Mouse (Mus musculus): ENCODE measurements at regions not wholly inside any gene's neighbourhood (a gene's known extent, or its start where the extent isn't known, plus 50 kb on each side); places are given as distances from the start of the nearest gene placed in this dataset.
A peak's percentile ranks its signal among the peaks of the same experiment; 100 is the strongest.

GRCm38 (mm10) chr9:43674321-43674720, 69.5 kb upstream of the Nectin1 start:
- ATAC-seq, result no peak
- Histone ChIP-seq H3K27ac (ENCODE audit: low read length) (no peak overlapping the region), H3K4me1 (ENCODE audit: control insufficient read depth, insufficient read depth, low read length) (peaks cover 7% of the 10 kb centered on the region), H3K9me3 (replicated peaks; ENCODE audit: control insufficient read depth, low read length, poor library complexity, severe bottlenecking) (no peaks in the 10 kb centered on the region), H3K9ac (ENCODE audit: low read depth, low read length) (0 out of 2 replicates have a peak overlapping the region, but pooled peaks have one; percentile 34), H3K27me3 (ENCODE audit: control insufficient read depth, insufficient read depth, low read depth, low read length) (no peaks in the 10 kb centered on the region), H3K4me3 (ENCODE audit: low read depth, low read length) (no peak overlapping the region), H3K36me3 (ENCODE audit: control insufficient read depth, insufficient read depth, low read length) (no peaks in the 10 kb centered on the region), H3K4me2 (ENCODE audit: low read length) (no peak overlapping the region)
- 48% methylated on average over 8 of the region's 8 CpGs for WGBS

GRCm38 (mm10) chr9:43676011-43676410, 67.8 kb upstream of the Nectin1 start:
- no peaks in the 10 kb centered on the region for H3K27me3 ChIP-seq (ENCODE audit: control insufficient read depth, insufficient read depth, low read depth, low read length)
- no peaks in the 10 kb centered on the region for H3K9me3 ChIP-seq (replicated peaks; ENCODE audit: control insufficient read depth, low read length, poor library complexity, severe bottlenecking)

GRCm38 (mm10) chr9:43679331-43679730, 64.5 kb upstream of the Nectin1 start:
- Histone ChIP-seq H3K27me3 (ENCODE audit: control insufficient read depth, insufficient read depth, low read depth, low read length) (no peaks in the 10 kb centered on the region), H3K27ac (ENCODE audit: low read length) (no peak overlapping the region), H3K4me3 (ENCODE audit: low read depth, low read length) (no peak overlapping the region), H3K4me2 (ENCODE audit: low read length) (no peak overlapping the region), H3K4me1 (ENCODE audit: control insufficient read depth, insufficient read depth, low read length) (peaks cover 2% of the 10 kb centered on the region), H3K9me3 (replicated peaks; ENCODE audit: control insufficient read depth, low read length, poor library complexity, severe bottlenecking) (no peaks in the 10 kb centered on the region), H3K9ac (ENCODE audit: low read depth, low read length) (no peak overlapping the region), H3K36me3 (ENCODE audit: control insufficient read depth, insufficient read depth, low read length) (no peaks in the 10 kb centered on the region)
- 58% methylated on average over 17 of the region's 17 CpGs for WGBS
- ATAC-seq, result no peak

More at GRCm38 (mm10) chr9:43676011-43676410, 67.8 kb upstream of the Nectin1 start:
- Histone ChIP-seq H3K27ac (ENCODE audit: low read length) (no peak overlapping the region), H3K4me3 (ENCODE audit: low read depth, low read length) (no peak overlapping the region), H3K9ac (ENCODE audit: low read depth, low read length) (no peak overlapping the region), H3K4me2 (ENCODE audit: low read length) (no peak overlapping the region), H3K4me1 (ENCODE audit: control insufficient read depth, insufficient read depth, low read length) (peaks cover 7% of the 10 kb centered on the region), H3K36me3 (ENCODE audit: control insufficient read depth, insufficient read depth, low read length) (no peaks in the 10 kb centered on the region)
- ATAC-seq, result no peak
- 74% methylated on average over 2 of the region's 2 CpGs for WGBS

- Histone ChIP-seq H3K36me3 (ENCODE audit: control insufficient read depth, insufficient read depth, low read length) (no peaks in the 10 kb centered on the region), H3K27me3 (ENCODE audit: control insufficient read depth, insufficient read depth, low read depth, low read length) (no peaks in the 10 kb centered on the region), H3K4me1 (ENCODE audit: control insufficient read depth, insufficient read depth, low read length) (no peaks in the 10 kb centered on the region), H3K27ac (ENCODE audit: low read length) (no peak overlapping the region), H3K9me3 (replicated peaks; ENCODE audit: control insufficient read depth, low read length, poor library complexity, severe bottlenecking) (no peaks in the 10 kb centered on the region), H3K9ac (ENCODE audit: low read depth, low read length) (no peak overlapping the region), H3K4me2 (ENCODE audit: low read length) (no peak overlapping the region), H3K4me3 (ENCODE audit: low read depth, low read length) (no peak overlapping the region)
- ATAC-seq, result no peak
- WGBS, result 74% methylated on average over 3 of the region's 3 CpGs
Measured at GRCm38 (mm10) chr9:43681317-43681716, 62.5 kb upstream of the Nectin1 start.

GRCm38 (mm10) chr9:43682102-43682501, 61.7 kb upstream of the Nectin1 start:
- H3K4me2 ChIP-seq (ENCODE audit: low read length), result no peak overlapping the region
- no peaks in the 10 kb centered on the region for H3K36me3 ChIP-seq (ENCODE audit: control insufficient read depth, insufficient read depth, low read length)
- H3K9ac ChIP-seq (ENCODE audit: low read depth, low read length), result no peak overlapping the region
- 66% methylated on average over 4 of the region's 5 CpGs for WGBS
- H3K9me3 ChIP-seq (replicated peaks; ENCODE audit: control insufficient read depth, low read length, poor library complexity, severe bottlenecking), result no peaks in the 10 kb centered on the region
- H3K4me3 ChIP-seq (ENCODE audit: low read depth, low read length), result no peak overlapping the region
- H3K4me1 ChIP-seq (ENCODE audit: control insufficient read depth, insufficient read depth, low read length), result no peaks in the 10 kb centered on the region
- H3K27ac ChIP-seq (ENCODE audit: low read length), result no peak overlapping the region
- no peak for ATAC-seq
- no peaks in the 10 kb centered on the region for H3K27me3 ChIP-seq (ENCODE audit: control insufficient read depth, insufficient read depth, low read depth, low read length)

GRCm38 (mm10) chr9:43684596-43684995, 59.2 kb upstream of the Nectin1 start:
- H3K9ac ChIP-seq (ENCODE audit: low read depth, low read length), result no peak overlapping the region
- ATAC-seq, result no peak
- WGBS, result 79% methylated on average over 5 of the region's 5 CpGs
- H3K9me3 ChIP-seq (replicated peaks; ENCODE audit: control insufficient read depth, low read length, poor library complexity, severe bottlenecking), result no peaks in the 10 kb centered on the region
- no peak overlapping the region for H3K27ac ChIP-seq (ENCODE audit: low read length)
- H3K4me3 ChIP-seq (ENCODE audit: low read depth, low read length), result no peak overlapping the region
- H3K4me1 ChIP-seq (ENCODE audit: control insufficient read depth, insufficient read depth, low read length), result no peaks in the 10 kb centered on the region
- H3K27me3 ChIP-seq (ENCODE audit: control insufficient read depth, insufficient read depth, low read depth, low read length), result no peaks in the 10 kb centered on the region
- no peaks in the 10 kb centered on the region for H3K36me3 ChIP-seq (ENCODE audit: control insufficient read depth, insufficient read depth, low read length)
- no peak overlapping the region for H3K4me2 ChIP-seq (ENCODE audit: low read length)

GRCm38 (mm10) chr9:43692015-43692414, 51.8 kb upstream of the Nectin1 start:
- H3K9ac ChIP-seq (ENCODE audit: low read depth, low read length), result no peak overlapping the region
- H3K36me3 ChIP-seq (ENCODE audit: control insufficient read depth, insufficient read depth, low read length), result no peaks in the 10 kb centered on the region
- H3K27me3 ChIP-seq (ENCODE audit: control insufficient read depth, insufficient read depth, low read depth, low read length), result no peaks in the 10 kb centered on the region
- no peaks in the 10 kb centered on the region for H3K4me1 ChIP-seq (ENCODE audit: control insufficient read depth, insufficient read depth, low read length)
- H3K9me3 ChIP-seq (replicated peaks; ENCODE audit: control insufficient read depth, low read length, poor library complexity, severe bottlenecking), result no peaks in the 10 kb centered on the region
- 81% methylated on average over 1 of the region's 1 CpGs for WGBS
- H3K4me2 ChIP-seq (ENCODE audit: low read length), result no peak overlapping the region
- H3K4me3 ChIP-seq (ENCODE audit: low read depth, low read length), result no peak overlapping the region
- H3K27ac ChIP-seq (ENCODE audit: low read length), result no peak overlapping the region
- ATAC-seq, result no peak

- no peaks in the 10 kb centered on the region for H3K27me3 ChIP-seq (ENCODE audit: control insufficient read depth, insufficient read depth, low read depth, low read length)
Measured at GRCm38 (mm10) chr9:43692538-43692937, 51.2 kb upstream of the Nectin1 start.

More at GRCm38 (mm10) chr9:43692538-43692937, 51.2 kb upstream of the Nectin1 start:
- no peak for ATAC-seq
- no peaks in the 10 kb centered on the region for H3K36me3 ChIP-seq (ENCODE audit: control insufficient read depth, insufficient read depth, low read length)
- H3K9ac ChIP-seq (ENCODE audit: low read depth, low read length), result no peak overlapping the region
- H3K4me1 ChIP-seq (ENCODE audit: control insufficient read depth, insufficient read depth, low read length), result no peaks in the 10 kb centered on the region
- H3K27ac ChIP-seq (ENCODE audit: low read length), result no peak overlapping the region
- no peak overlapping the region for H3K4me2 ChIP-seq (ENCODE audit: low read length)
- WGBS, result 89% methylated on average over 10 of the region's 10 CpGs
- no peak overlapping the region for H3K4me3 ChIP-seq (ENCODE audit: low read depth, low read length)
- no peaks in the 10 kb centered on the region for H3K9me3 ChIP-seq (replicated peaks; ENCODE audit: control insufficient read depth, low read length, poor library complexity, severe bottlenecking)
